Mouse (Mus musculus) heart, embryonic 14.5 days (tissue): ENCODE results near the gene Pkp1. TPM values are rescaled to one million over a fixed set of nuclear protein-coding genes. Genes with fewer than 3 reads are reported as not detected.

Experiments
- ATAC-seq: fragments of 200-750 bp; cut with Nextera tagmentation; 2 replicates; pipeline ENCODE4 v1.8.0; 2017; ENCODE audit warnings: low read depth, moderate TSS enrichment; ENCODE audit not compliant: insufficient number of reproducible peaks, insufficient read depth, low FRiP score
- H3K27ac ChIP-seq, 2 experiments: fragments of 200-500 bp in 1 of 2; fragments of 300-500 bp in 1 of 2; sonication (generic) in 1 of 2; replicated peaks in 1 of 2; 2 replicates each; pipeline ENCODE4 v1.5.1; 2012 to 2014; ENCODE audit warnings: low read depth in 2 of 2, low read length in 2 of 2, control low read depth in 1 of 2, mild to moderate bottlenecking in 1 of 2, mixed read lengths in 1 of 2; ENCODE audit not compliant: control insufficient read depth in 1 of 2, insufficient read depth in 1 of 2
- H3K27me3 ChIP-seq: fragments of 300-500 bp; sonication (generic); 2 replicates; pipeline ENCODE4 v1.6.1; 2014; ENCODE audit warnings: mild to moderate bottlenecking, low read length, control low read depth; ENCODE audit not compliant: control insufficient read depth, insufficient read depth
- H3K36me3 ChIP-seq: fragments of 300-500 bp; sonication (generic); 2 replicates; pipeline ENCODE4 v1.6.1; 2014; ENCODE audit warnings: mild to moderate bottlenecking, control low read depth, low read length, mixed read lengths; ENCODE audit not compliant: control insufficient read depth, insufficient read depth
- H3K4me1 ChIP-seq, 2 experiments: fragments of 200-500 bp in 1 of 2; fragments of 300-500 bp in 1 of 2; sonication (generic) in 1 of 2; 2 replicates each; pipeline ENCODE4 v1.6.1; 2012 to 2014; ENCODE audit warnings: low read length in 2 of 2, control low read depth in 1 of 2, mixed read lengths in 1 of 2; ENCODE audit not compliant: control insufficient read depth in 2 of 2, insufficient read depth in 2 of 2
- H3K4me2 ChIP-seq: fragments of 300-500 bp; sonication (generic); 2 replicates; pipeline ENCODE4 v1.6.1; 2014; ENCODE audit warnings: mild to moderate bottlenecking, low read length
- H3K4me3 ChIP-seq, 2 experiments: fragments of 200-500 bp in 1 of 2; fragments of 300-500 bp in 1 of 2; sonication (generic) in 1 of 2; 2 replicates each; pipeline ENCODE4 v1.5.1; 2012 to 2014; ENCODE audit warnings: low read length in 2 of 2, mild to moderate bottlenecking in 2 of 2, control low read depth in 1 of 2, low read depth in 1 of 2, moderate library complexity in 1 of 2; ENCODE audit not compliant: control insufficient read depth in 1 of 2, insufficient read depth in 1 of 2
- H3K9ac ChIP-seq: fragments of 300-500 bp; sonication (generic); 2 replicates; pipeline ENCODE4 v1.6.1; 2014; ENCODE audit warnings: mild to moderate bottlenecking, low read length
- H3K9me3 ChIP-seq: fragments of 300-500 bp; sonication (generic); 2 replicates; pipeline ENCODE4 v1.6.1; 2016; ENCODE audit warnings: low read length, control low read depth; ENCODE audit not compliant: control insufficient read depth
- WGBS: fragments of 180-500 bp; shearing (Covaris S2); extraction: QIAGEN DNeasy Blood & Tissue Kit; methylation state at CpG from one replicate; pipeline ENCODE4 v1.1.7; 2014; 5-methylcytosine and 5-hydroxymethylcytosine counted together
- polyA plus RNA-seq: library from polyadenylated mRNA; unstranded; fragments of >200 nt; fragmentation: Nextera tagmentation; extraction: Ambion mirVana; gene quantifications from 2 replicates; pipeline ENCODE4 v1.2.1, GENCODE M21; 2014

The Pkp1 gene
- polyA plus RNA-seq, 1 experiment from 2014 or later: 0.08 TPM

- peaks cover 3% of the 10 kb centered on the region for H3K27me3 ChIP-seq
- H3K9me3 ChIP-seq: no peaks in the 10 kb centered on the region
- no peak overlapping the region for H3K4me2 ChIP-seq
- no peak overlapping the region for H3K27ac ChIP-seq
- 10% methylated on average over 7 of the region's 7 CpGs for WGBS
- no peaks in the 10 kb centered on the region for H3K36me3 ChIP-seq
- no peak overlapping the region for H3K4me3 ChIP-seq
- peaks cover 2 to 5% of the 10 kb centered on the region in 2 experiments; a peak in 3 of 4 replicates for H3K4me1 ChIP-seq
- no peak for ATAC-seq
- H3K9ac ChIP-seq: no peak overlapping the region
Observed at GRCm38 (mm10) chr1:135945711-135946110, 26.7 kb upstream of the Pkp1 start.

GRCm38 (mm10) chr1:135944526-135945259, 25.7 kb upstream of the Pkp1 start:
- peaks cover 2 to 5% of the 10 kb centered on the region in 2 experiments; a peak in 3 of 4 replicates for H3K4me1 ChIP-seq
- no peak overlapping the region for H3K27ac ChIP-seq
- no peak overlapping the region for H3K4me2 ChIP-seq
- ATAC-seq: peak; percentile 38; the same call in 1 of the 2 replicates
- WGBS: 38% methylated on average over 12 of the region's 12 CpGs
- H3K36me3 ChIP-seq: no peaks in the 10 kb centered on the region
- H3K27me3 ChIP-seq: peaks cover 3% of the 10 kb centered on the region; the same call in 1 of the 2 replicates
- H3K9ac ChIP-seq: no peak overlapping the region
- H3K9me3 ChIP-seq: no peaks in the 10 kb centered on the region
- no peak overlapping the region for H3K4me3 ChIP-seq

GRCm38 (mm10) chr1:135943713-135944112, 24.7 kb upstream of the Pkp1 start:
- no peak for ATAC-seq
- no peak overlapping the region for H3K9ac ChIP-seq
- 95% methylated on average over 2 of the region's 2 CpGs for WGBS
- peaks cover 3% of the 10 kb centered on the region; the same call in 1 of the 2 replicates for H3K27me3 ChIP-seq
- H3K4me1 ChIP-seq: peaks cover 2 to 5% of the 10 kb centered on the region in 2 experiments; a peak in 3 of 4 replicates
- no peak overlapping the region for H3K27ac ChIP-seq
- H3K4me3 ChIP-seq: no peak overlapping the region
- no peaks in the 10 kb centered on the region for H3K36me3 ChIP-seq
- no peaks in the 10 kb centered on the region for H3K9me3 ChIP-seq
- H3K4me2 ChIP-seq: no peak overlapping the region

GRCm38 (mm10) chr1:135942116-135942515, 23.1 kb upstream of the Pkp1 start:
- H3K4me1 ChIP-seq: peaks cover 7 to 12% of the 10 kb centered on the region in 2 experiments
- H3K9ac ChIP-seq: no peak overlapping the region
- H3K36me3 ChIP-seq: no peaks in the 10 kb centered on the region
- H3K4me2 ChIP-seq: no peak overlapping the region
- H3K9me3 ChIP-seq: no peaks in the 10 kb centered on the region
- H3K27me3 ChIP-seq: peaks cover 3% of the 10 kb centered on the region; the same call in 1 of the 2 replicates
- H3K27ac ChIP-seq: no peak overlapping the region
- H3K4me3 ChIP-seq: no peak overlapping the region
- WGBS: 23% methylated on average over 7 of the region's 7 CpGs
- no peak for ATAC-seq

GRCm38 (mm10) chr1:135941259-135942006, 22.4 kb upstream of the Pkp1 start:
- no peak overlapping the region for H3K27ac ChIP-seq
- H3K36me3 ChIP-seq: no peaks in the 10 kb centered on the region
- no peak overlapping the region for H3K4me2 ChIP-seq
- H3K9me3 ChIP-seq: no peaks in the 10 kb centered on the region
- H3K4me3 ChIP-seq: no peak overlapping the region
- peaks cover 7 to 12% of the 10 kb centered on the region in 2 experiments for H3K4me1 ChIP-seq
- ATAC-seq: no peak
- 56% methylated on average over 6 of the region's 6 CpGs for WGBS
- H3K27me3 ChIP-seq: peaks cover 3% of the 10 kb centered on the region; the same call in 1 of the 2 replicates
- H3K9ac ChIP-seq: no peak overlapping the region

- no peaks in the 10 kb centered on the region for H3K36me3 ChIP-seq
- ATAC-seq: no peak
- H3K4me2 ChIP-seq: no peak overlapping the region
- peaks cover 6 to 7% of the 10 kb centered on the region in 2 experiments for H3K4me1 ChIP-seq
- H3K9ac ChIP-seq: no peak overlapping the region
- no peak overlapping the region for H3K27ac ChIP-seq
- H3K4me3 ChIP-seq: no peak overlapping the region
- no peaks in the 10 kb centered on the region for H3K27me3 ChIP-seq
- H3K9me3 ChIP-seq: peaks cover 5% of the 10 kb centered on the region
- WGBS: 78% methylated on average over 1 of the region's 1 CpGs
Observed at GRCm38 (mm10) chr1:135936091-135936490, 17.1 kb upstream of the Pkp1 start.

- Histone ChIP-seq H3K4me1 (peaks cover 6 to 7% of the 10 kb centered on the region in 2 experiments), H3K4me2 (no peak overlapping the region), H3K4me3 (no peak overlapping the region), H3K27me3 (no peaks in the 10 kb centered on the region), H3K27ac (no peak overlapping the region), H3K36me3 (no peaks in the 10 kb centered on the region), H3K9me3 (peaks cover 5% of the 10 kb centered on the region), H3K9ac (no peak overlapping the region)
- ATAC-seq: no peak
- WGBS: 70% methylated on average over 18 of the region's 18 CpGs
Observed at GRCm38 (mm10) chr1:135933704-135934293, 14.8 kb upstream of the Pkp1 start.
